Mouse (Mus musculus): ENCODE measurements around the gene Gm20696. TPM values are rescaled to one million over a fixed set of nuclear protein-coding genes. Genes with fewer than 3 reads are reported as not detected.

Gm20696 gene
- total and polyA plus RNA-seq, 3 experiments, result 0.59 TPM; not detected in 2

DNA sequence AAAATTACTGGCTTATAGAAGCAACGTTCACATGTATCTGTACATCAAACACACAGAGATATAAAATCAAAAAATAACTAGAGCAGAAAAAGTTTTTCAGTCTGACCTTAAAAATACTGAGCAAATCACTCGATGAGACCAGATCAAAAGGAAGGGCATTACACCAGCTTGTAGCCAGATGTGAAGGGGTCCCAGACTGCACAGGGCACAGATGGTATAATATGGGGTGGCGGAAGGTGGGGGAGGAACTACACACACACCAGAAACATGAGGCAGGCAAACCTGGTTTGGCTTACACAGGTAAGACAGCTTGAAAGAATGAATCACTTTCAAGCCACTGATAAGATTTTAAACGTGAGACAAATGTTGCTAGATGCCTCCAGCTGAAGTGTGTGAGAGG lies 45.4 kb downstream of the Gm20696 start:
- Histone ChIP-seq H3K27ac (ENCODE audit: insufficient read depth, low read depth) (no peak overlapping the region), H3K36me3 (replicated peaks in 1 of 2; ENCODE audit: control insufficient read depth in 1 of 2, insufficient read depth in 1 of 2, low read length in 1 of 2) (peaks cover 0 to 8% of the 10 kb centered on the region in 2 experiments), H3K79me2 (replicated peaks; ENCODE audit: control insufficient read depth, extremely low read depth, insufficient read depth, poor library complexity, severe bottlenecking) (no peaks in the 10 kb centered on the region), H3K4me3 (replicated peaks in 1 of 3; ENCODE audit: low read depth in 2 of 3, low read length in 2 of 3, poor library complexity in 1 of 3) (no peak overlapping the region), H3K9ac (ENCODE audit: insufficient read depth, low read depth) (no peak overlapping the region), H3K9me3 (replicated peaks; ENCODE audit: low read length) (no peaks in the 10 kb centered on the region), H3K4me1 (ENCODE audit: control insufficient read depth in 1 of 2, insufficient read depth in 2 of 2) (peaks cover 9 to 36% of the 10 kb centered on the region in 2 experiments), H3K27me3 (replicated peaks) (no peaks in the 10 kb centered on the region), H3K4me2 (ENCODE audit: insufficient read depth, low read depth, poor library complexity, severe bottlenecking) (no peak overlapping the region)
- dilution Hi-C loops (cut with MboI; ENCODE audit: extremely low pct_ligation_motif_present, extremely low pct_unique_long_range_greater_than_20kb, low sequenced_read_pairs) (no loop called here), in situ Hi-C loops (cut with MboI; ENCODE audit: low pct_ligation_motif_present, low pct_unique_long_range_greater_than_20kb, low sequenced_read_pairs) (no loop called here)
- no peak for DNase-seq (ENCODE audit: extremely low read depth)
- TF ChIP-seq MAX (IDR thresholded peaks at IDR 0.05; ENCODE audit: low read length) (no peak), TCF12 (IDR thresholded peaks at IDR 0.05; ENCODE audit: low read depth, low read length) (no peak), JUND (conservative IDR thresholded peaks at IDR 0.05; ENCODE audit: low read depth, low read length) (no peak), ZMIZ1 (IDR thresholded peaks at IDR 0.05; ENCODE audit: low read depth, low read length) (no peak), POLR2A (IDR thresholded peaks at IDR 0.05; ENCODE audit: low read depth, low read length) (no peak), MXI1 (IDR thresholded peaks at IDR 0.05; ENCODE audit: low read depth, low read length) (no peak), MAZ (IDR thresholded peaks at IDR 0.05; ENCODE audit: low read depth, low read length) (no peak), CHD1 (IDR thresholded peaks at IDR 0.05; ENCODE audit: low read depth, low read length) (no peak), JUN (IDR thresholded peaks at IDR 0.05; ENCODE audit: insufficient read depth, low read depth, low read length) (no peak), IRF4 (IDR thresholded peaks at IDR 0.05; ENCODE audit: low read depth, low read length) (no peak), RCOR1 (conservative IDR thresholded peaks at IDR 0.05; ENCODE audit: low read depth, low read length) (no peak), E2F4 (IDR thresholded peaks at IDR 0.05; ENCODE audit: insufficient replicate concordance, low read depth, low read length) (no peak), MAFK (IDR thresholded peaks at IDR 0.05; ENCODE audit: insufficient replicate concordance, low read length) (no peak), MYC (IDR thresholded peaks at IDR 0.05; ENCODE audit: low read depth, low read length) (no peak)

DNA sequence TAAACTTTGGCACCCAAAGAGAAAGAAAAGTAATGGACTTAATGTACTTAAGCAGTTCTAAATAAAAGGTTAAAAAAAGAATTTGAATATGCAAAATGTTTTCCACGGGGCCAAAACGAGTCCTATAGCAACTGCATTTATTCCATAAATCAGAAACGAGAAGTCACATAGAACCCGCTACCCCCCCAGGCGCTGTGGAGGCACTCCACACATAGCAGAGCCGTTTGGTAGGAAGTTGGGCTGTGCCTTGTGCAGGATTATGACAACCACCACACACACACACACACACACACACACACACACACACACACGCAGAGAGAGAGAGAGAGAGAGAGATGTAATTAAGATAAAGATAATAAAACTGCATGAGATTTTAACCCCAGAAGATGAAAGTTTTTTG lies 46.1 kb downstream of the Gm20696 start:
- Histone ChIP-seq H3K4me3 (replicated peaks in 1 of 3; ENCODE audit: low read depth in 2 of 3, low read length in 2 of 3, poor library complexity in 1 of 3) (no peak overlapping the region), H3K36me3 (replicated peaks in 1 of 2; ENCODE audit: control insufficient read depth in 1 of 2, insufficient read depth in 1 of 2, low read length in 1 of 2) (peaks cover 0 to 3% of the 10 kb centered on the region in 2 experiments), H3K27ac (ENCODE audit: insufficient read depth, low read depth) (no peak overlapping the region), H3K79me2 (replicated peaks; ENCODE audit: control insufficient read depth, extremely low read depth, insufficient read depth, poor library complexity, severe bottlenecking) (no peaks in the 10 kb centered on the region), H3K27me3 (replicated peaks) (no peaks in the 10 kb centered on the region), H3K4me1 (ENCODE audit: control insufficient read depth in 1 of 2, insufficient read depth in 2 of 2) (peaks cover 9 to 30% of the 10 kb centered on the region in 2 experiments), H3K9ac (ENCODE audit: insufficient read depth, low read depth) (no peak overlapping the region), H3K9me3 (replicated peaks; ENCODE audit: low read length) (no peaks in the 10 kb centered on the region), H3K4me2 (ENCODE audit: insufficient read depth, low read depth, poor library complexity, severe bottlenecking) (no peak overlapping the region)
- in situ Hi-C loops (cut with MboI; ENCODE audit: low pct_ligation_motif_present, low pct_unique_long_range_greater_than_20kb, low sequenced_read_pairs) (no loop called here), dilution Hi-C loops (cut with MboI; ENCODE audit: extremely low pct_ligation_motif_present, extremely low pct_unique_long_range_greater_than_20kb, low sequenced_read_pairs) (no loop called here)
- TF ChIP-seq USF2 (conservative IDR thresholded peaks at IDR 0.05; ENCODE audit: low read depth, low read length), result no peak
- no peak for DNase-seq (ENCODE audit: extremely low read depth)

- no peaks in the 10 kb centered on the region for H3K9me3 ChIP-seq (replicated peaks; ENCODE audit: low read length)
- dilution Hi-C loops (cut with MboI; ENCODE audit: extremely low pct_ligation_motif_present, extremely low pct_unique_long_range_greater_than_20kb, low sequenced_read_pairs), result no loop called here
- H3K27me3 ChIP-seq (replicated peaks), result no peaks in the 10 kb centered on the region
Observed at GRCm38 (mm10) chr6:99619964-99620363, 46.6 kb downstream of the Gm20696 start.

More at GRCm38 (mm10) chr6:99619964-99620363, 46.6 kb downstream of the Gm20696 start:
- Histone ChIP-seq H3K9ac (ENCODE audit: insufficient read depth, low read depth) (no peak overlapping the region), H3K79me2 (replicated peaks; ENCODE audit: control insufficient read depth, extremely low read depth, insufficient read depth, poor library complexity, severe bottlenecking) (no peaks in the 10 kb centered on the region), H3K4me1 (ENCODE audit: control insufficient read depth in 1 of 2, insufficient read depth in 2 of 2) (peaks cover 9 to 27% of the 10 kb centered on the region in 2 experiments), H3K36me3 (replicated peaks in 1 of 2; ENCODE audit: control insufficient read depth in 1 of 2, insufficient read depth in 1 of 2, low read length in 1 of 2) (peaks cover 0 to 3% of the 10 kb centered on the region in 2 experiments), H3K27ac (ENCODE audit: insufficient read depth, low read depth) (no peak overlapping the region), H3K4me2 (ENCODE audit: insufficient read depth, low read depth, poor library complexity, severe bottlenecking) (no peak overlapping the region), H3K4me3 (replicated peaks in 1 of 3; ENCODE audit: low read depth in 2 of 3, low read length in 2 of 3, poor library complexity in 1 of 3) (no peak overlapping the region)
- in situ Hi-C loops (cut with MboI; ENCODE audit: low pct_ligation_motif_present, low pct_unique_long_range_greater_than_20kb, low sequenced_read_pairs), result no loop called here
- no peak for DNase-seq (ENCODE audit: extremely low read depth)
- TF ChIP-seq HCFC1 (IDR thresholded peaks at IDR 0.05; ENCODE audit: low read depth, low read length) (no peak), PAX5 (IDR thresholded peaks at IDR 0.05; ENCODE audit: low read length) (no peak), UBTF (IDR thresholded peaks at IDR 0.05; ENCODE audit: low read depth, low read length) (no peak), CHD1 (IDR thresholded peaks at IDR 0.05; ENCODE audit: low read depth, low read length) (no peak), BHLHE40 (IDR thresholded peaks at IDR 0.05; ENCODE audit: low read depth, low read length) (no peak), ELF1 (IDR thresholded peaks at IDR 0.05; ENCODE audit: low read depth, low read length) (no peak), MEF2A (IDR thresholded peaks at IDR 0.05; ENCODE audit: borderline replicate concordance, low read depth, low read length) (no peak), RAD21 (IDR thresholded peaks at IDR 0.05; ENCODE audit: low read depth, low read length) (no peak), MYC (IDR thresholded peaks at IDR 0.05; ENCODE audit: low read depth, low read length) (no peak), POLR2AphosphoS2 (IDR thresholded peaks at IDR 0.05; ENCODE audit: low read depth, low read length) (no peak), CHD2 (IDR thresholded peaks at IDR 0.05; ENCODE audit: low read length) (no peak), CTCF (conservative IDR thresholded peaks at IDR 0.05 in 1 of 2, IDR thresholded peaks at IDR 0.05 in 1 of 2; ENCODE audit: low read depth in 2 of 2, low read length in 2 of 2) (no peak), USF1 (IDR thresholded peaks at IDR 0.05; ENCODE audit: low read depth, low read length) (no peak)
